Mouse (Mus musculus) right cerebral cortex, adult 2 months (tissue): ENCODE measurements around the gene Dgat2.

Experiments used
- DNase-seq, 2 experiments: peaks; one replicate each; pipeline ENCODE4 v3.0.0; 2021 to 2022; ENCODE audit warnings: low spot score in 2 of 2

Dgat2 gene

GRCm38 (mm10) chr7:99182432-99183172 is at the start of gene Dgat2:
TSS of gene Dgat2 (minus strand) at chr7:99182719.
- DNase-seq, result peak; percentile 91 to 92

- no peak for DNase-seq
Observed at GRCm38 (mm10) chr7:99230061-99230747, 47.7 kb upstream of the Dgat2 start.

- peak in 1 of 2 experiments; percentile 25 for DNase-seq
Observed at GRCm38 (mm10) chr7:99229411-99229810, 46.9 kb upstream of the Dgat2 start.

- DNase-seq, result no peak
Observed at GRCm38 (mm10) chr7:99228825-99229224, 46.3 kb upstream of the Dgat2 start.

GRCm38 (mm10) chr7:99227267-99227666 is 44.7 kb upstream of the Dgat2 start:
- no peak for DNase-seq

GRCm38 (mm10) chr7:99226662-99227061 is 44.1 kb upstream of the Dgat2 start:
- no peak for DNase-seq

GRCm38 (mm10) chr7:99225421-99225820 is 42.9 kb upstream of the Dgat2 start:
- no peak for DNase-seq

GRCm38 (mm10) chr7:99224648-99225190 is 42.2 kb upstream of the Dgat2 start:
- DNase-seq, result no peak

- DNase-seq, result no peak
Observed at GRCm38 (mm10) chr7:99224225-99224624, 41.7 kb upstream of the Dgat2 start.

GRCm38 (mm10) chr7:99217338-99218074 is 35.0 kb upstream of the Dgat2 start:
- peak; percentile 6 to 33 for DNase-seq

GRCm38 (mm10) chr7:99215347-99215855 is 32.9 kb upstream of the Dgat2 start:
- peak; percentile 6 to 9 for DNase-seq

- no peak for DNase-seq
Observed at GRCm38 (mm10) chr7:99214621-99215185, 32.2 kb upstream of the Dgat2 start.

GRCm38 (mm10) chr7:99213686-99214085 is 31.2 kb upstream of the Dgat2 start:
- DNase-seq, result no peak

GRCm38 (mm10) chr7:99213056-99213455 is 30.5 kb upstream of the Dgat2 start:
- no peak for DNase-seq

- no peak for DNase-seq
Observed at GRCm38 (mm10) chr7:99208704-99209103, 26.2 kb upstream of the Dgat2 start.

- DNase-seq, result no peak
Observed at GRCm38 (mm10) chr7:99206364-99206763, 23.8 kb upstream of the Dgat2 start.

- DNase-seq, result no peak
Observed at GRCm38 (mm10) chr7:99202163-99202562, 19.6 kb upstream of the Dgat2 start.

GRCm38 (mm10) chr7:99200290-99200689 is 17.8 kb upstream of the Dgat2 start:
- DNase-seq, result no peak

GRCm38 (mm10) chr7:99199451-99200175 is 17.1 kb upstream of the Dgat2 start:
- no peak for DNase-seq

- DNase-seq, result no peak
Observed at GRCm38 (mm10) chr7:99198811-99199210, 16.3 kb upstream of the Dgat2 start.

GRCm38 (mm10) chr7:99194511-99194910 is 12.0 kb upstream of the Dgat2 start:
- no peak for DNase-seq
